Mouse (Mus musculus) thymus, postnatal 25 days (tissue): ENCODE measurements around the gene Grhpr.
"Not testable (repeated sequence)": the region's sequence is repeated elsewhere in the genome, so short reads cannot be mapped to it uniquely, and the experiment has no call there.

Experiments
- DNase-seq: peaks from one replicate; pipeline ENCODE4 v3.0.0; 2022

Grhpr gene

DNA sequence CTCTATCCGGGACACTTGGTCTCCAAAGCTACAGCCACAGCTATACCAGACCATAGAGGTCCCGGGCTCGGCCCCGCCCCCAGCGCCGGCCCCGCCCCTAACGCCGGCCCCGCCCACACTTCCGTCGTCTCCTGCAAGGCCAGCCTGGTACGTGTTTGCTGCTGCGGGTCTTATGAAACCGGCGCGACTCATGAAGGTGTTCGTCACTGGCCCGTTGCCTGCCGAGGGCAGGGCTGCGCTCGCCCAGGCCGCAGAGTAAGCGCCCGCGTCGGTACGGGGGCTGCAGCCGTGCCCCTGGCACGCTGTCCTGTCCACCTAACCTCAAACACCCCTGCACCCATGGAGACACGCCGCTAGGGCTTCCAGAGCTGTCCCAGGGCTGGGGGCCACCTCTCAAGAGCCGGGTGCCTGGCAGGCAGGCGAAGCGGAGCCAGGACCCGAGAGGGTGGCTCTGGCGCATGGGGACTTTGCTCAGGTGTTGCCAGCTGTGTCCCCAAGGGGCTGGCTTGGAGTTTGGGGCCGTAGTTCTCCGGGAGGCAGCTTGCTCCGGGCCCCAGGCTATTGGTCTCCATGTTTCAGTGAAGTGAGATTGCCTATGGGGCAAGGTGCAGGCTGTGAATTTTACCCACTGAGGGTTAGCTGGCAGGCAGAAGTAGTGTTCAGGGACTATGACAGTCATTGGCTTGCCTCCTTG is at the start of gene Grhpr:
Gene Grhpr (plus strand): TSS at position 116 of the 694 bp plus-strand sequence.
- DNase-seq: peak; percentile 82

DNA sequence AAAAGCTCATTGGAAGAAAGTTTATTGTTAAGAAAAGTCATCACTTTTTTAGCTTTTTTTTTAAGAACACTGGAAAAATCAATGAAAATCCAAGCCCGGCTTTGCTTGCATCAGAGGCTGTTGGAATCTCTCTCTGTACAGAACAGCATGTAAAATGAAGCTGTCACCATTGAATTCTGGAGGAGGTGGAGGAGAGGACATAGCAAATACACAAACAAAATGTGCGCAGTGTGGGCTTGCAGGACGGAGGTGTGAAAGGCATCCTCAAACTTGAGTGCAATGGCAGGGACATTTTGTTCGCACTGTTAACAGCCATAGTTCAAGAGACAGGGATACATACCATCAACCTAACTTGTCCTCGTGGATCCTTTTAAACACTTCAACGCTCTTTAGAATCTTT is 49.5 kb upstream of the Grhpr start:
- DNase-seq: no peak

DNA sequence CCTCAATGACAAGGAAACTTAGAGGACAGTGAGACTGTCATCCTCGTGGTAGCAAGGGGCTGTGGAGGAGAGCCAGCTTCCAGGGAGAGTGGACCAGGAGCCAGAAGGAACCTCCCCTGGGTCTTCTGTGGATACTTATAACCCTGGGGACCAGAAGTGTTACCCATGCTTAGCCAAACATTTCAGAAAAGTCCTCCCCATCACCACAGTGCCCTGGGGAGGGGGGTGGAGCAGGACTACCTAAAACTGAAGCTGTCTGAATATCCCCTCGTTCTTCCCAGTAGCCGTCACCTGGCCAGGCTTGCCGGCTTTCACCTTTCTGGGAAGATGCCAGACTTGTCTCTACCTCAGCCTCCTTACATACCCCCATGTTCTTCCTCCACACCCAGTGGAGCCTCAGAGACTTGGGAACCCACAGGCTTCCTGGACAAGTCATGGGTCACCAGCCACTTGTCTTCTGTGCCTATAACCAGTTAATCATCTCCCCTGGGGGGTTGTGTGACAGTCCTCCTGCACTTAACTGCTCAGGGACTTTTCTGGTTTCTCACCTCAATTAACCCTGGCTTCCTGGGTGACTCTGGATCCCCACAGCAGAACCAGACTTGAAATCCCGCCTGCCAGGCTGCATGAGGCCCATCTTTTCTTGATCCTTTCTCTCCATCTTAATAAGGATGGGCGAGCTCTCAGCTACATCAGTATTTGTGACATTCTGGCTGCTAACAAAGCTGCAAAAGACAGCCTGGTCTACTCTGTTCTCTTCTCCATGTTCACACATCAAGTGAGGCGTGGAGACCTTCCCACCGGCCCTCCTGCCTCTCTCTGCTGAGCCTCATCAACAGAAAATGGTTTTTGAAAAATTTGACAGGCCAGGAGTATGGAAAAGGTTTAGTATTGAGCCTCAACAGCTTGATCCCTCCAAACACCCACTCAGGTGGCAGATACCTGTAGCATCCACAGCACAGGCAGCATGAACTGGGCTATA is 42.5 kb upstream of the Grhpr start:
- no peak for DNase-seq

DNA sequence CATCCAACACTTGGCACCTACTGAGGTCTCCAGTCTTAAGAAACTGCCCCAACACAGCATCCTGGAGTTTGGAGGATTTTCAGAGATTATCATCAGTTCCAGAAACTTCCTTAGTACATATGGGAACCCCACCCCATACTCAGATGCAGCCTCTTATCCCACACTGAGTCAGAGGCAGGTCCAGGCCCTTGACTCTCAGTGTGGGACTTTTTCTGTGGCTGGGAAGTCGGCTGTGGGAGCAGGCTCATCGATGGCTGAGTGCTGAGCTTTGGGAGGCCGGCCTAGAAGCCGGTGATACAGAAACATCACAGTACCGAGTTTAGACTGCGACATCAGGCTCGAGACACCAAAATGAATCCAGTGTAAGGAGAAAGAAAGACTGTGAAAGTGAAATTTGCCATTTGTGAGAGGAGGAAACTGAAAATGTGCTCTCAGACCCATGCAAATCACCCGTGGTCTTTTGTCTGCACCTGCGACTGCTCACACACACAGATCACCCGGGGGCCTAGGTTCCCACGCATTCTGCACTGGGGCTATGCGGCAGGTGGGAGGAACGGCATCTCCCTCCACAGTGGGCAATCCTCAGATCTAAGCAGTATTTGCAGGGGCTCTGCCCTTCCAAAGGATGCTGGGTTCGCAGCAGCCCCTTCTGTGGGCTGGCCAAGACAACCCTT is 41.5 kb upstream of the Grhpr start:
- no peak for DNase-seq

- no peak for DNase-seq
Measured at GRCm38 (mm10) chr4:44940286-44940685, 40.9 kb upstream of the Grhpr start.

DNA sequence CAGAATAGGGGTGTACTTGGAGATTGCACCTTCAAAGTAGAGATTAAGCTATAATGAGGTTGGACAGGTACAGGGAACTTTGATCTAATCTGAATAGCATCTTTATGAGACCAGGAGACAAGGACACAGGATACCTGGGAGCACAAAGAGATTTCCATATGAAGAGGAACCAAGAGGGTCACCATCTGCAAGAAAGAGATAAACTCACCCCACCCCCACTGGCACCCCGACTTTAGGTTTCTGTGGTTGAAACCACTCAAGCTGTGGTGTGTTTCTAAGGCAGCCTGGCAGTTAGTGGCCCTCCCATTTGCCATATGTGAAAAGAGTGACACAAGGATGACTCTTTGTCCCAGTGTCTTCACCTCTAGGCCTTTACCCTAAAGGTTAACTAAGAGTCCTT is 39.0 kb upstream of the Grhpr start:
- no peak for DNase-seq

- DNase-seq: no peak
Measured at GRCm38 (mm10) chr4:44943480-44943879, 37.7 kb upstream of the Grhpr start.

- no peak for DNase-seq
Measured at GRCm38 (mm10) chr4:44944426-44945075, 36.6 kb upstream of the Grhpr start.

DNA sequence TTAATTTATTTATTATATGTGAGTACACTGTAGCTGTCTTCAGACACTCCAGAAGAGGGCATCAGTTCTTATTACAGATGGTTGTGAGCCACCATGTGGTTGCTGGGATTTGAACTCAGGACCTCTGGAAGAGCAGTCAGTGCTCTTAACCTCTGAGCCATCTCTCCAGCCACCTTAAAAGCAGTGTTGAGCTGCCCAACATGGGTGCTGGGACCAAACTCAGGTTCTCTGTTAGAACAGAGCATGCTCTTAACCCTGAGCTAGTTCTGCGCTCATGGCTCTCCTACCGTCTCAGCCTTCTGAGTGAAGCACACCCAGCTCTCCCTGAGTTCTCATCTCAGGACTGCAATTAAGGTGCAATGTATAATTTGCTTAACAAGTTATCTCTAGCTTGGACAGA is 35.1 kb upstream of the Grhpr start:
- not testable (repeated sequence) for DNase-seq

DNA sequence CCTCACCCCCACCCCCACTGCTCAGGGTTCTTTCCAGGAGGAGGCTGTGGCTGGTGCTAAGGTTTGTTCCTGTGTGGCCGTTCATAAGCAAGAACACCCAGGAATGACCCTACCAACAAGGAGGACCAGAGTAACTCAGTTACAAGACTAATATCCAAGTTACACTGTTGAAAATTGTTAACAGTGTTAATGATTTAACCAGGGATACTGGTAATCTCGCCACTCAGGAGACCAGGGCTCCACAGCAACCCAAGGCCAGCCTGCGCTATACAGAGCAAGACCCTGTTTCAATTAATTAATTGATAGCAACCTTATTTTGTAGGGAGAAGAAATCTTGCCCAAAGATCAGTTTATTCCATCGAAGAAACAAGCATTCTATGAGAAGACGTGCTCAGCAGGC is 33.7 kb upstream of the Grhpr start:
- no peak for DNase-seq

- no peak for DNase-seq
Measured at GRCm38 (mm10) chr4:44948314-44948713, 32.9 kb upstream of the Grhpr start.

DNA sequence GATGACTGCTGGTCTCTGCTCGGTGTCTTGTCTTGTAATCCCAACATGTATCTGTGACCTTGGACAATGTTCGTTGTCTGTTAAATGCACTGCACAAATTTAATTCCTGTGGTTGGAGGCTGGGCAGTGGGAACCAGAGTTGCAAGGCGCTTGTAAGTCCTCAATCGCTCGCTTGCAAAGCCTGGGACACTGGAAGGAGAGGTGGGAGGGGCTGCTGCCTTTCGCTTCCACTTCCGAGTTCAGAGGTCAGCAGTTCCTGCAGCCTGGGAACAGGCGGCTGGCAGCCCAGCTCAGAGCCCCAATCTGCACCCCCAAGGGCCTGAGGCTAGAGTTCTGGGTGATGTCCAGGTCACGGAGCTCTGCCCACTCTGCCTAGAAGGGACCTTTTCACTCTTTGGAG is 28.2 kb upstream of the Grhpr start:
- no peak for DNase-seq

DNA sequence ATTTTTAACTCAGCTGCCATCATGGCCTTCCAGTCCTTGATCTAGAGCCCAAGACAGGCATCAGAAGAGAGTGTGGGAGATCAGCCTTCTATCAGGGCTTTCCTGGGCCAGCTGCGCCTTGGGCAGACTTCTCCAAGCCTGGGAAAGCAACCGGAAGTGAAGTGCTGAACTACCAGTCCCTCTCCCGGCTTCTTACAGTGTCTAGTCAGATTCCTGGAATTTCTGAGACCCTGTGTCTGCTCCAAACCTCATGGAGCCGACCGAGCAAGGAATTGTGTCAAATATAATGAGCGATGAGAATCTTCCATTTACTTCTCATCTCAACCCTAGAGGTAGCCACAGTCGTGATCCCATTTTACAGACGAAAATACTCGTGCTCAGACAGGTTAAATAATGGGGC is 22.4 kb upstream of the Grhpr start:
- no peak for DNase-seq

DNA sequence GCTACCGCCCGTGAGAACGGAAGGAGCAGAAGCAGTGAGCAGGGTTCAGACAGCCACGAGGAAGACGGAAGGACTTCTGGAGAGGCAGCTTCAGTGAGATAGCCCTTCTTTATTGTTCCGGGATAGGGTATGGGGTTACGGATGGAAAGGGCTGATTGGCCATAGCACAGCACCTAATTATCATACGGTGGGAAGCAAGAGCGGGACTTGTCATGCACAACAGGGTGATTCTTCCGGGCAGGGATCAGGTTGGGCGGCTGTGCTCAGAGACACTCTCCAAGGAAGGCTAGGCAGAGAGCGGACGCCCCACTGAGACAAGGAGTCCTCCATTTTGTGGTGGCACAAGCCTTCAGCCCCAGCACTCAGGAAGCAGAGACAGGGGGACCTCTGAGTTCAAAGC is 22.0 kb upstream of the Grhpr start:
- DNase-seq: no peak

GRCm38 (mm10) chr4:44963156-44963555 is 18.0 kb upstream of the Grhpr start:
- DNase-seq: no peak

DNA sequence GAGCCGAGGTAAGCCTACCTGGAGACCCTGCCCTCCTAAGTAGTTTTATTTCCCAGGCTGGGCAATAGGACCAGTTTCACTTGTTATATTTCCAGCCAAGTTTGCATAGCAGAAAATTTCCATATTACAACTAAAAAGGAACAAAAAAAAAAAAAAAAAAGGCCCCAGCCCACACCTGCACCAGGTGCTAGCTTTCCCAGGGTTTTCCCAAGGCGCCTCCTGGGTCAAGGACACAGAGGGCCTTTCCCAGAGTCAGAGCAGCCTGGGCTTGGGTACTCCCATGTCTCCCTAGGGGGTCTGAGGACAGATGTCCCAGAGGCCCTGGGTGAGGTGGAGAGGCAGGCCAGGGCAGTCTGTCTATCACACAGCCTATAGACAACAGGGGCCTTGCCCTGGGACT is 16.0 kb upstream of the Grhpr start:
- no peak for DNase-seq

GRCm38 (mm10) chr4:44965736-44966135 is 15.5 kb upstream of the Grhpr start:
- DNase-seq: no peak

DNA sequence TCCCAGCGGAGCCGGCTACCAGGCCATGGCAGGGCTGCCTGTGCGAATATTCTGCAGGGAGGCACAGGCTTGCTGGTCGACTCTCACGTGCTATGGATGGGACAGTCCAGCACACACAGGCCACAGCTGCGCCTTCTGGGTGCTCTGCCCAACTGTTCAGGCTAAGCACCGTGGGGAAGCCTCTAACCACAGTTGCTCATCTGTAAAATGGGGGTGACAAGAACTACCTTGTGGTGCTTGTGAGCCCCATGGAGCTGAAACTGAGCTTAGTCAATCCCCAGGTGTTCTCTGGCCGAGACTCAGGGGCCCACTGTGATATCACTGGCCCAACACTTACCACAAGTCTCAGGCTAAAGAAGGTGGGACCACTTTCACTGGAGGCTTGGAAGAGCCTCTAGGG is 13.8 kb upstream of the Grhpr start:
- no peak for DNase-seq

GRCm38 (mm10) chr4:44970056-44970455 is 11.1 kb upstream of the Grhpr start:
- no peak for DNase-seq

GRCm38 (mm10) chr4:44970612-44971110 is 10.5 kb upstream of the Grhpr start:
- DNase-seq: peak; percentile 49

GRCm38 (mm10) chr4:44973450-44973849 is 7.7 kb upstream of the Grhpr start:
- peak; percentile 95 for DNase-seq

- DNase-seq: no peak
Measured at GRCm38 (mm10) chr4:44973871-44974270, 7.3 kb upstream of the Grhpr start.

GRCm38 (mm10) chr4:44974331-44974730 is 6.9 kb upstream of the Grhpr start:
- no peak for DNase-seq
